20 mouse cellular contexts compared by ENCODE assay signal in genomic region chr1:34253876-34254275, GRCm38 (mm10).
DNase-seq lines count a peak whose midpoint lies in the region; ATAC-seq and TF ChIP-seq lines count a peak whose summit lies in the region.
"Had no signal": no experiment of that assay in that cellular context is flagged by ENCODE, and none has a peak within 500 bp of the region (broad histone marks: within the 10 kb centered on the region; RNA-seq: fewer than 3 reads in every experiment).

No protein-coding gene starts in this region.

- H3K9ac ChIP-seq in heart, embryonic 13.5 days: no peak overlapping the region
- H3K9ac ChIP-seq: embryonic facial prominence, embryonic 12.5 days; forebrain, embryonic 12.5 days; hindbrain, embryonic 13.5 days had no signal

- TF ChIP-seq POLR2A in lung, adult 2 months (IDR thresholded peaks at IDR 0.05; ENCODE audit: borderline replicate concordance, extremely low read depth, low read depth, low read length): no peak

- H3K4me3 ChIP-seq in heart, embryonic 13.5 days: no peak overlapping the region
- no peak overlapping the region for H3K4me3 ChIP-seq in lung, adult 2 months (replicated peaks; ENCODE audit: extremely low read depth, low read depth, low read length)
- H3K4me3 ChIP-seq: embryonic facial prominence, embryonic 12.5 days; forebrain, embryonic 12.5 days; heart, adult 2 months; hindbrain, embryonic 13.5 days had no signal

- peaks cover 18% of the 10 kb centered on the region for H3K4me1 ChIP-seq in heart, embryonic 13.5 days
- H3K4me1 ChIP-seq in lung, adult 2 months (ENCODE audit: control insufficient read depth, insufficient read depth, low read length): no peaks in the 10 kb centered on the region
- H3K4me1 ChIP-seq: embryonic facial prominence, embryonic 12.5 days; forebrain, embryonic 12.5 days; hindbrain, embryonic 13.5 days had no signal

- no peak for ATAC-seq in heart, embryonic 13.5 days (ENCODE audit: extremely low read depth, insufficient number of reproducible peaks, low FRiP score, low TSS enrichment)
- ATAC-seq: forebrain, embryonic 16.5 days; hindbrain, postnatal 0 days had no signal

- TF ChIP-seq CTCF in lung, adult 2 months (IDR thresholded peaks at IDR 0.05; ENCODE audit: insufficient read depth, low read length): no peak

- no peaks in the 10 kb centered on the region for H3K9me3 ChIP-seq in heart, embryonic 13.5 days
- H3K9me3 ChIP-seq: embryonic facial prominence, embryonic 12.5 days; forebrain, embryonic 12.5 days; hindbrain, embryonic 13.5 days had no signal

- H3K4me2 ChIP-seq in heart, embryonic 13.5 days: no peak overlapping the region
- H3K4me2 ChIP-seq: embryonic facial prominence, embryonic 12.5 days; forebrain, embryonic 12.5 days; hindbrain, embryonic 13.5 days had no signal

- H3K27me3 ChIP-seq in heart, embryonic 13.5 days (replicated peaks): no peaks in the 10 kb centered on the region
- H3K27me3 ChIP-seq: CH12.LX; embryonic facial prominence, embryonic 12.5 days; forebrain, embryonic 12.5 days; hindbrain, embryonic 13.5 days had no signal

- peaks cover 92% of the 10 kb centered on the region for H3K36me3 ChIP-seq in heart, embryonic 13.5 days

- H3K27ac ChIP-seq in heart, embryonic 13.5 days (replicated peaks): peak overlapping the region; percentile 44; the same call in 1 of the 2 replicates
- H3K27ac ChIP-seq: embryonic facial prominence, embryonic 12.5 days; forebrain, embryonic 12.5 days; heart, adult 2 months; hindbrain, embryonic 13.5 days; hindbrain, postnatal 0 days had no signal

- WGBS in heart, embryonic 13.5 days: 55% methylated on average over 7 of the region's 7 CpGs
- 54% methylated on average over 7 of the region's 7 CpGs for WGBS in lung, adult 2 months

- DNase-seq in heart, postnatal 4 days: no peak
- peak; percentile 27 for DNase-seq in lung, postnatal 36 days
- no peak for DNase-seq in lung, adult 2 months
- peak; percentile 17 for DNase-seq in adipocyte (ENCODE audit: low spot score)
- DNase-seq in adrenal gland, postnatal 10 days: no peak
- no peak for DNase-seq in testis, postnatal 10 days (ENCODE audit: low spot score)
- DNase-seq: adrenal gland, adult 8-10 months; cerebellum, adult 11 months; cerebellum, adult 8-10 months; cerebellum, postnatal 14 days; gastrocnemius, postnatal 14 days; kidney, adult 11 months had no signal

Comparison
In these comparisons a context has a peak if more than half of its experiments do, and no peak if none do; other contexts are left out.
1. DNase-seq: peak in lung, postnatal 36 days (single experiment) and adipocyte (single experiment); none in heart, postnatal 4 days (single experiment), lung, adult 2 months (single experiment), adrenal gland, postnatal 10 days (single experiment) and testis, postnatal 10 days (single experiment).